Mouse (Mus musculus): ENCODE results near the gene Ano9. TPM values are rescaled to one million over a fixed set of nuclear protein-coding genes. Genes with fewer than 3 reads are reported as not detected.

The Ano9 gene
- polyA plus RNA-seq, 1 experiment from 2014 or later = 0.36 TPM

DNA sequence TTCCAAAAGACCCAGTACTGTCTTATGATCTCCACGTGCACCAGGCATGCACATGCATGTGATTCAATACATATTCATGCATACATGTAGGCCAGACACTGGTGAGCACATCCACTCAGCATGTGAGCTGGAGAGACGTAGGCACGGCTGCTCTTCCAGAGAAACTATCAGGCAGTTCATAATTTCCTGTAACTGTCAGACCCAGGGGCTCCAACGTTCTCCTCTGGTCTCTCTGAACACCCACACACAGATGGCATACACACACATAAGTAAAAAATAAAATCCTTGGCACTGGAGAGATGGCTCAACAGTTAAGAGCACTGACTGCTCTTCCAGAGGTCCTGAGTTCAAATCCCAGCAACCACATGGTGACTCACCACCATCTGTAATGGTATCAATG, 43.8 kb downstream of the Ano9 start:
- Histone ChIP-seq H3K27me3 (replicated peaks) (no peaks in the 10 kb centered on the region), H3K9me3 (no peaks in the 10 kb centered on the region), H3K36me3 (replicated peaks) (no peaks in the 10 kb centered on the region), H3K9ac (no peak overlapping the region), H3K4me3 (no peak overlapping the region), H3K4me2 (no peak overlapping the region), H3K4me1 (peaks cover 27% of the 10 kb centered on the region), H3K27ac (no peak overlapping the region)
- no peak for ATAC-seq (replicated peaks)
- WGBS = 81% methylated on average over 4 of the region's 4 CpGs

DNA sequence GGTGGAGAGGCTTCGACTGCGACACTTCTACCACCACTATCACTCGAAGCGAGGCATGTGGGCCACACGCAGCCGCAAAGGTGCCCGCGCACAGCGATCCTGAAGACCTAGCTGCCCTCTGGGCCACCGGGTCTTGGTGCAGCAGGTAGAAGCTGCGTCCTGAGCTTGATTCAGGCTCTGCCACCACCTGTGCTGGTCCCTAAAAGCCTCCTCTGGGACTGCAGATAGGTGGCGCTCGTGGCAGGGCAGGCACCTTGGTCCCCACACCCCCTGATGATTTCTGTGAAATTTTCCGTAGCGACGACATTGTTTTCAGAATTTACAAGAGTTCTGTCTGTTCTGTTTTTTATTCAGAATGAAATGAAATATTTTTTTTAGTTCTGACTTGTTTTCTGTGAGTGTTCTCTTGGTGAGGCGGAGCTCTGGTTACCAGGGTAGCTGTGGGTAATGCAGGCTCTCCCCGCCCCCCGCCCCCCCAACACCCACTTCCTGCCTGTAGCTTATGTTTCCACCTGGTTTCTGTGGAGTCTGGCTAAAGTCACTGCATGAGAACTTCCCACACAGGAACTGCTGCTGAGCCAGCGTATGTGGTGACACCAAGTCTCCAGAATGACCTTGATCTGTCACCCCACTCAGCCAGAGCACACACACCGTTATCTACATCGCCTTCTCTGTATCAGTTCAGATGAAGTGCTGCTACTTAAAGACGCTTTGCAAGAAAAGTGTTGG, 45.4 kb downstream of the Ano9 start:
- no peak overlapping the region for H3K4me2 ChIP-seq
- no peaks in the 10 kb centered on the region for H3K9me3 ChIP-seq
- H3K4me1 ChIP-seq = peaks cover 27% of the 10 kb centered on the region
- no peak overlapping the region for H3K9ac ChIP-seq
- 42% methylated on average over 23 of the region's 23 CpGs for WGBS
- peaks cover 14% of the 10 kb centered on the region; the same call in 1 of the 2 replicates for H3K36me3 ChIP-seq (replicated peaks)
- no peak for ATAC-seq (replicated peaks)
- H3K27ac ChIP-seq = no peak overlapping the region
- no peaks in the 10 kb centered on the region for H3K27me3 ChIP-seq (replicated peaks)
- no peak overlapping the region for H3K4me3 ChIP-seq

DNA sequence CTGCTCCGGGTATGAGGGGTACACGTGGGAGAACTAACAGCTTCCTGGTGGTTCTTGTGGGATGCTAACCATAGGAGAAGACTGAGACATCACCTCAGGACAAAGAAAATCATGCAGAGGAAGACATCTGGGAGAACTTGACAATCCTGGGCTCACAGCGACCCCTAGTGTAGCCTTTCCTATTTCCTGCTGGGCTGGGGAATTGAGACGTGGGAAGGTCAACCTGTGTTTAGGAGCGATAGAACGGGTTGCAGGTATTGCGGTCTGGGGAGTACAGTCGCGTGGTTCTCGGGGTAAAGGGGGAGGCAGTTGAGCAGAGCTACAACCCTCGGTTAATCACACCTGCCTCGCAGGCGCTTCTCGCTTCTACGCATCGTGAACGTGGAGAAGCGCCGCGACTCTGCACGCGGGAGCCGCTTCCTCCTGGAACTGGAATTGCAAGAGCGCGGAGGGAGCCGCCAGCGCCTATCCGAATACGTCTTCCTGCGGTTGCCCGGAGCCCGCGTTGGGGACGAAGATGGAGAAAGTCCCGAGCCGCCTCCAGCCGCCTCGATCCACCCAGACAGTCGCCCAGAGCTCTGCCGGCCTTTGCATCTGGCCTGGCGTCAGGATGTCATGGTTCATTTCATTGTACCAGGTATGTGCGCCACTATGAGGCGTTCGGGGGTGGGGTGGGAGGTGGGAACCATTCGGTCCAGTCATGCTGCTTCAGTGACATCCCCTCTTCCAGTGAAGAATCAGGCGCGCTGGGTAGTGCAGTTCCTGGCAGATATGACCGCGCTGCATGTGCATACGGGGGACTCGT, 47.3 kb downstream of the Ano9 start:
- H3K27me3 ChIP-seq (replicated peaks) = no peaks in the 10 kb centered on the region
- peaks cover 27% of the 10 kb centered on the region for H3K4me1 ChIP-seq
- no peaks in the 10 kb centered on the region for H3K9me3 ChIP-seq
- peak overlapping the region; percentile 88 for H3K27ac ChIP-seq
- ATAC-seq (replicated peaks) = peak; percentile 65
- H3K4me2 ChIP-seq = peak overlapping the region; percentile 70
- H3K9ac ChIP-seq = peak overlapping the region; percentile 56
- H3K36me3 ChIP-seq (replicated peaks) = peaks cover 23% of the 10 kb centered on the region; the same call in 1 of the 2 replicates
- H3K4me3 ChIP-seq = peak overlapping the region; percentile 38
- WGBS = 2% methylated on average over 51 of the region's 51 CpGs

DNA sequence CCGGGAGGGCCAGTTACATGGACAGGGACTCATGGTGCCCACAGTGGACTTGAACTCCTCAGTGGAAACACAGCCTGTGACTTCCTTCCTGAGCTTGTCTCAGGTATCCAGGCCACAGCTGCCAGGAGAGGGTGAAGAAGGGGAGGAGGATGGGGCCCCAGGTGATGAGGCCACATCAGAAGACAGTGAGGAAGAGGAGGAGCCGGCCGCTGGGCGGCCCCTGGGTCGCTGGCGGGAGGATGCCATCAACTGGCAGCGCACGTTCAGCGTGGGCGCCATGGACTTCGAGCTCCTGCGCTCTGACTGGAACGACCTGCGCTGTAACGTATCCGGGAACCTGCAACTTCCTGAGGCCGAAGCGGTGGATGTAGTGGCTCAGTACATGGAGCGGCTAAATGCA, 49.3 kb downstream of the Ano9 start:
- no peaks in the 10 kb centered on the region for H3K27me3 ChIP-seq (replicated peaks)
- H3K4me3 ChIP-seq = no peak overlapping the region
- H3K9me3 ChIP-seq = no peaks in the 10 kb centered on the region
- no peak overlapping the region for H3K9ac ChIP-seq
- H3K27ac ChIP-seq = no peak overlapping the region
- WGBS = 79% methylated on average over 19 of the region's 19 CpGs
- peaks cover 30% of the 10 kb centered on the region for H3K4me1 ChIP-seq
- no peak overlapping the region for H3K4me2 ChIP-seq
- peaks cover 40% of the 10 kb centered on the region; the same call in 1 of the 2 replicates for H3K36me3 ChIP-seq (replicated peaks)
- ATAC-seq (replicated peaks) = no peak

DNA sequence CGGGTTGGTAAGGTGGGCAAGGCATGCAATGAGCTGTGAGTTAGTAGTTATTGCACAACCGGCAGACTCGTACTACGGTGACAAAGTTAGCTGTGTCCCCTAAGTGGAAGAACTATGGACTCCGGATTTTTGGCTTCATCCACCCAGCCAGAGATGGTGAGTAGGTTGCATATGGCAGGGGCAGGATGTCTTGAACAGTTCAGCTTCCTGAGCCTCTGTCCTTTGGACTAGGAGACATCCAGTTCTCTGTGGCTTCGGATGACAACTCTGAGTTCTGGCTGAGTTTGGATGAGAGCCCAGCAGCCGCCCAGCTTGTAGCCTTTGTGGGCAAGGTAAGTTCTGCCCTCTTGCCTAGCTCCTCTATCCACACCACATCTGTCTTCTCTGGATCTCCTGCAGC, 53.0 kb downstream of the Ano9 start:
- Histone ChIP-seq H3K4me1 (peaks cover 31% of the 10 kb centered on the region), H3K4me3 (no peak overlapping the region), H3K27ac (no peak overlapping the region), H3K27me3 (replicated peaks) (no peaks in the 10 kb centered on the region), H3K36me3 (replicated peaks) (peaks cover 41% of the 10 kb centered on the region; the same call in 1 of the 2 replicates), H3K9me3 (no peaks in the 10 kb centered on the region), H3K4me2 (no peak overlapping the region), H3K9ac (no peak overlapping the region)
- no peak for ATAC-seq (replicated peaks)
- 93% methylated on average over 7 of the region's 7 CpGs for WGBS

DNA sequence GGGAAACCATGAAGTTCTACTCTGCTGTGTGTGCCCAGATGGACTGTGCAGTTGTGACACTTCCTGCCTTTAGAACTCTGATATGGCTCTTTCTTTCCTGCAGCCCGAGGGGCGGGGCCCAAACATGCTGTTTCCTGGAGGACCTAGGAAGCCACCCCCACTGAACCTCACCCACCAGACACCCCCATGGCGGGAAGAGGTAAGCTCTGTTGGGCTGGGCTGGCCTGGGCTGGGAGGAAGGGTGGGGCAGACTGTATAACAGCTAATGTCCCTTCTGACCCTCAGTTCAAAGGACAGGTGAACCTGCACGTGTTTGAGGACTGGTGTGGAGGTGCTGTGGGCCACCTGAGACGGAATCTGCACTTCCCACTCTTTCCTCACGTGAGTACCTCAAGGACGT, 53.4 kb downstream of the Ano9 start:
- Histone ChIP-seq H3K4me1 (peaks cover 33% of the 10 kb centered on the region), H3K36me3 (replicated peaks) (peaks cover 41% of the 10 kb centered on the region; the same call in 1 of the 2 replicates), H3K4me2 (no peak overlapping the region), H3K27me3 (replicated peaks) (no peaks in the 10 kb centered on the region), H3K9ac (no peak overlapping the region), H3K4me3 (no peak overlapping the region), H3K9me3 (no peaks in the 10 kb centered on the region), H3K27ac (no peak overlapping the region)
- 88% methylated on average over 7 of the region's 7 CpGs for WGBS
- no peak for ATAC-seq (replicated peaks)

DNA sequence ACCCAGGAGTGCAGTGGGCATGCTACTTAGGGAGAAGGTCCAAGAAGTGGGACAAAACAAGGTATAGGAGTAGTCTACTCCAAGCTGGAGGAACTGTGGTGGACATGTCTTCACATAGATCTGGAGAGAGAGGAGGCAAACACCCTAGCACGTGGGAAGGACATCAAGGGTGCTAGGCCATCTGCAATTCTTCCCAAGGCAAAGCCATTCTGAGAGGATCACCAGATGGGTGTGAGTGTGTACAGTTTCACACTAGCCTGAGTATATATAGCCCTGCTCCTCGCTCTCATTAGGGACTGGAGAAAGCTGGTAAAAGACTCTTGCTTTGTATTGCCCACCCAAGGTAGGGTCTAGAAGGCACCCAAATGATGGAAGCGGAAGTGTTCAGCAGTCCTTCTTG, 54.3 kb downstream of the Ano9 start:
- Histone ChIP-seq H3K4me3 (no peak overlapping the region), H3K27ac (no peak overlapping the region), H3K4me2 (no peak overlapping the region), H3K27me3 (replicated peaks) (no peaks in the 10 kb centered on the region), H3K9ac (no peak overlapping the region), H3K36me3 (replicated peaks) (peaks cover 39% of the 10 kb centered on the region; the same call in 1 of the 2 replicates), H3K4me1 (peaks cover 34% of the 10 kb centered on the region), H3K9me3 (no peaks in the 10 kb centered on the region)
- no peak for ATAC-seq (replicated peaks)
- WGBS = 95% methylated on average over 3 of the region's 3 CpGs

DNA sequence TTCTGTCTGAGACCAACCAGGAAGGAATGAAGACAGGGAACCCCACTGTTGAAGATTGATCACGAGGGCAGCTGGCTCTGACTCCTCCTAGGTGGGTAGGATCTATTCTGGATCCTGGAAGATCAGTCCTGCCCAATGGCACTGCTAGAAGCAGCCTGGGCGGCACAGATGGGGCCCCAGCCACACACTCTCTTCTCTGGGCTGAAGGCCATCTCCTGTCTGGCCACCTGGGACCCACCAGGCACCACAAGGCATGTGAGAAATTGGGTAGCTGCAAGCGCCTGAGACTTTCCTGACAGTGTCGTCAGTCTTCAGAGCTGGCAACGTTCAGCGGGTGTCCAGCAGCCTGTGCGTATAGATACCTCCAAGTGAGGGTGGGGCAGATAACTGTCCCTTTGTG, 55.1 kb downstream of the Ano9 start:
- no peak overlapping the region for H3K27ac ChIP-seq
- peak overlapping the region; percentile 78 for H3K4me2 ChIP-seq
- 80% methylated on average over 7 of the region's 7 CpGs for WGBS
- ATAC-seq (replicated peaks) = no peak
- no peaks in the 10 kb centered on the region for H3K27me3 ChIP-seq (replicated peaks)
- H3K36me3 ChIP-seq (replicated peaks) = peaks cover 30% of the 10 kb centered on the region; the same call in 1 of the 2 replicates
- H3K9ac ChIP-seq = peak overlapping the region; percentile 97; the same call in 1 of the 2 replicates
- 0 out of 2 replicates have a peak overlapping the region, but pooled peaks have one; percentile 95 for H3K4me3 ChIP-seq
- no peaks in the 10 kb centered on the region for H3K9me3 ChIP-seq
- H3K4me1 ChIP-seq = peaks cover 34% of the 10 kb centered on the region

DNA sequence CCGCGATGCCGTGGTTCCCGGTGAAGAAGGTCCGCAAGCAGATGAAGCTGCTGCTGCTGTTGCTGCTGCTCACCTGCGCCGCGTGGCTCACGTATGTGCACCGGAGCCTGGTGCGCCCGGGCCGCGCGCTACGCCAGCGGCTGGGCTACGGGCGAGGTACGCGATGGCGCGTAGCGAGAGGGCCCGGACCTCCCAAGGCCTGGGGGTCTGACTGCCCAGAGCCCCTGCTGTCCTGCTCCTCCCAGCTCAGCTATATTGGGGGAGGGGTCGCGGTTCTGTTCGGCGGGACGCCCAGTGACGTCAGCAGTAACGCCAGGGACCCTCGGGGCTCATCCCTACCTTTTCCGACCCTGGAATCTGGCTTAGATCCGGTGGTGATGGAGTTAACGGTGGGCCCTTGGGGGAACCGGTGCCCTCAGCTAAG, 56.3 kb downstream of the Ano9 start:
- Histone ChIP-seq H3K9ac (peak overlapping the region; percentile 97), H3K9me3 (no peaks in the 10 kb centered on the region), H3K4me3 (peak overlapping the region; percentile 95), H3K27me3 (replicated peaks) (no peaks in the 10 kb centered on the region), H3K36me3 (replicated peaks) (peaks cover 25% of the 10 kb centered on the region; the same call in 1 of the 2 replicates), H3K4me2 (peak overlapping the region; percentile 78), H3K4me1 (peaks cover 34% of the 10 kb centered on the region), H3K27ac (peak overlapping the region; percentile 94)
- under 1% methylated on average over 37 of the region's 37 CpGs for WGBS
- ATAC-seq (replicated peaks) = peak; percentile 74

DNA sequence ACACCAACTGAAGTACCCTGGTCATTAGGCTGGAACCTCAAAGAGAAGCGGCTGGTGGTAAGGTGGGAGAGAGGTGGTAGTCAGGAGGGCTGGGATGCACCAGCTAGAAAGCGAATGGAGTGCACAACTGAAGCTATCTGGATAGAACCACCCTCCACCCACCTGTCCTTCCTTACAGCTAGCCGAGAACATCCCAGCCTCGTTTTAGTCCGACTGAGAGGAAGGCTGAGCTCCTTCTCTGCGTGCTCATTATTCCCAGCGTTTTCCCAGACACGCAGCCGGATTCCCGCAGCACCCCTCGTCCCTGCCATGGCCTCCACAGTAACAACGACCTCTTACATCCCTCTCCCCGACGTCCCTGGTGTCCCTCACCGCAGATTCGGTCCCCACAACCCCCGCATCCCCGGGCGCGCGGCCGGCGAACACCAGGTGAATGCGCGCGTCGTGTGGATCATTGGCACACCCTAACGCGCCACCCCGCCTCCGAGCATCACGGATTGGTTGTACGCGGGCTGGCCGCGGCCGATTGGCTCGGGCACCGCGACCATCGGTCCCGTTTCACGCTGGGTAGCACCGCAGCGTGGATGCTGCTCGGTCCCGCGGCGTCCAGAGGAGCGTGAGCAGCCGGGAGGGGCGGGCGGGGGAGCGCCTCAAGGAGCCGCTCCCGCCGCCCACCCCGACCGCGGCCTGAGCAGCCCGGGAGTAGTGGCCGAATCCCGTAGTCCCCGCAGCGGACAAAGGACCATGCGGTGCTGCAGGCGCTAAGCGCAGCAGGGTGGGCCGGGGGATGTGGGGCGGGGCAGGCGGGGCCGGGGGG, 57.0 kb downstream of the Ano9 start, which contains the start of gene B4galnt4:
Gene B4galnt4, plus strand, starts transcription at position 679 of the 817 bp plus-strand sequence.
- Histone ChIP-seq H3K9me3 (no peaks in the 10 kb centered on the region), H3K27ac (peak within 1 kb of the TSS; percentile 94), H3K4me2 (peak within 1 kb of the TSS; percentile 78), H3K9ac (peak within 1 kb of the TSS; percentile 97), H3K4me1 (peaks cover 34% of the 10 kb centered on the region), H3K36me3 (replicated peaks) (peaks cover 22% of the 10 kb centered on the region; the same call in 1 of the 2 replicates), H3K4me3 (peak within 1 kb of the TSS; percentile 95), H3K27me3 (replicated peaks) (no peaks in the 10 kb centered on the region)
- under 1% methylated on average over 72 of the region's 72 CpGs for WGBS
- peak; percentile 99 for ATAC-seq (replicated peaks)

DNA sequence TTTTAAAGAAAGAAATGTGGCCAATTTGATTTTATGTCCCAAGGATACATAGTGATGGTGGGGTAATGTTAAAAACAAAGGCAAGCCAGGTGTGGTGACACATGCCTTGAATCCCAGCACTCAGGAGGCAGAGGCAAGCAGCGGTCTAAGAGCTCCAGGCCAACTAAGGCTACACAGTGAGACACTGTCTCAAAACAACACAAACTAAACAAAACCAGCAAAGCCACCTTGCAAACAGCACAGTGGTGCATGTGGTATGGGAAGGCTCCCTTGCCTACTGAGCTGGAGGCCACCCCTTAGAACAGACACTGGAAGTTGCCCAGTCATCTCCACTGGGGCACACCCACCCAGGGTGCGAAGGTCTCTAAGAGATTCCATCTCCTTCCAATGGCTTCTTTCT, 57.7 kb downstream of the Ano9 start:
- peak; percentile 0; the same call in 1 of the 2 replicates for ATAC-seq (replicated peaks)
- peak overlapping the region; percentile 95 for H3K4me3 ChIP-seq
- peaks cover 15% of the 10 kb centered on the region; the same call in 1 of the 2 replicates for H3K36me3 ChIP-seq (replicated peaks)
- H3K27ac ChIP-seq = peak overlapping the region; percentile 94
- WGBS = 69% methylated on average over 2 of the region's 2 CpGs
- peak overlapping the region; percentile 97 for H3K9ac ChIP-seq
- H3K9me3 ChIP-seq = no peaks in the 10 kb centered on the region
- H3K4me2 ChIP-seq = peak overlapping the region; percentile 78
- peaks cover 34% of the 10 kb centered on the region for H3K4me1 ChIP-seq
- H3K27me3 ChIP-seq (replicated peaks) = no peaks in the 10 kb centered on the region

Data from midbrain, embryonic 15.5 days (tissue).